Mouse (Mus musculus): ENCODE results near the gene Cers6. TPM values are rescaled to one million over a fixed set of nuclear protein-coding genes. Genes with fewer than 3 reads are reported as not detected.

The Cers6 gene
- polyA plus RNA-seq, 1 experiment from 2014 or later: 24.1 TPM

GRCm38 (mm10) chr2:68888094-68888705 lies 27.0 kb downstream of the Cers6 start:
- no peak overlapping the region for H3K4me3 ChIP-seq
- 85% methylated on average over 3 of the region's 3 CpGs for WGBS
- H3K27ac ChIP-seq: no peak overlapping the region
- peaks cover 21% of the 10 kb centered on the region for H3K4me1 ChIP-seq
- no peaks in the 10 kb centered on the region for H3K27me3 ChIP-seq (ENCODE audit: poor library complexity, severe bottlenecking)
- H3K36me3 ChIP-seq (replicated peaks): no peaks in the 10 kb centered on the region
- DNase-seq (ENCODE audit: extremely low spot score, low spot score): no peak
- no peaks in the 10 kb centered on the region for H3K9me3 ChIP-seq

- H3K4me1 ChIP-seq: peaks cover 21% of the 10 kb centered on the region
- no peaks in the 10 kb centered on the region for H3K9me3 ChIP-seq
- no peaks in the 10 kb centered on the region for H3K27me3 ChIP-seq (ENCODE audit: poor library complexity, severe bottlenecking)
- no peaks in the 10 kb centered on the region for H3K36me3 ChIP-seq (replicated peaks)
- WGBS: 97% methylated on average over 5 of the region's 5 CpGs
- H3K4me3 ChIP-seq: no peak overlapping the region
- no peak overlapping the region for H3K27ac ChIP-seq
- DNase-seq (ENCODE audit: extremely low spot score, low spot score): no peak
These were observed 28.5 kb downstream of the Cers6 start for GRCm38 (mm10) chr2:68889661-68890170.

DNA sequence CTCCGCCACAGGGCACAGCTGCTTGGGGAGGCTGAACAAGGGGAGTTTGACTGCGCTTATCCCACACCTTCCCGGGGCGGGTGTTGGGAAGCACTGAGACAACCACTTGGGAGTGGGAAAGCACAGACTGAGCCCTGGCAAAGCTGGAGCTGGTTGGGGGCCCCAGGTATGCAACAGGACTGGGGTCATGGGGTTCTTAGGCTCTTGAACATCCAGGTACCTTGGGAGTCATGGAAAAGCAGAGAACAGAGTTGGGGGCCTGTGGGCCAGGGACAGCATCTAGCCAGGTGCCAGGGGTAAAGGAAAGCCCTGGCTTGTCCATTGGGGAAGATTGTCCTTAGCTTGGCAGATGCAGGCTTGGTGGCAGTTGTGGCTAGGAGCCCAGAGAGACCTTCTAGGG lies 31.2 kb downstream of the Cers6 start:
- 0 out of 2 replicates have a peak, but pooled peaks cover 3% of the 10 kb centered on the region for H3K4me1 ChIP-seq
- H3K27me3 ChIP-seq (ENCODE audit: poor library complexity, severe bottlenecking): no peaks in the 10 kb centered on the region
- H3K9me3 ChIP-seq: no peaks in the 10 kb centered on the region
- 94% methylated on average over 4 of the region's 4 CpGs for WGBS
- no peaks in the 10 kb centered on the region for H3K36me3 ChIP-seq (replicated peaks)
- DNase-seq (ENCODE audit: extremely low spot score, low spot score): no peak
- no peak overlapping the region for H3K27ac ChIP-seq
- no peak overlapping the region for H3K4me3 ChIP-seq

- WGBS: 84% methylated on average over 10 of the region's 10 CpGs
These were observed 34.0 kb downstream of the Cers6 start for GRCm38 (mm10) chr2:68895044-68895764.

DNA sequence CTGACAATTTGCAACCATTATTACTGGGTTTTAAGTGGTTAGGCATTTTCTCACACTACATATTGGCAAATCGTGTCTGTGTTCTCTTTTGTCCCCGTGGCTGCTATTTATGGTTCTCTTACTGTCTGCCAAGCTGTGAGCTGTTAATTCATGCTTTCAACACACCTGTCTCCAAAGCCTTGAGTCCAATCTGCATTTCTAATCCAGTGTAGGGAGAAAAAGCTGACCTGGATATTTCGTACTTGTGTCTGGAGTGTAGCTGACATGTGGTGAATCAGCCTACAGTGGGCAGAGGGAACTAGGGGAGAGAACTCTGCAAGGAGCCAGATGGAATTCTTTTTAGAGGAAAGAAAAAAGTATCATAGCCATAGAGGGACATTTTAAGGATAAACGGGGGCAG lies 35.0 kb downstream of the Cers6 start:
- no peak for DNase-seq (ENCODE audit: extremely low spot score, low spot score)
- H3K36me3 ChIP-seq (replicated peaks): no peaks in the 10 kb centered on the region
- H3K4me3 ChIP-seq: no peak overlapping the region
- 90% methylated on average over 4 of the region's 4 CpGs for WGBS
- no peaks in the 10 kb centered on the region for H3K27me3 ChIP-seq (ENCODE audit: poor library complexity, severe bottlenecking)
- no peaks in the 10 kb centered on the region for H3K9me3 ChIP-seq
- H3K27ac ChIP-seq: no peak overlapping the region
- H3K4me1 ChIP-seq: no peaks in the 10 kb centered on the region

More at GRCm38 (mm10) chr2:68895044-68895764, 34.0 kb downstream of the Cers6 start:
- Histone ChIP-seq H3K9me3 (no peaks in the 10 kb centered on the region), H3K4me1 (no peaks in the 10 kb centered on the region), H3K27me3 (ENCODE audit: poor library complexity, severe bottlenecking) (no peaks in the 10 kb centered on the region), H3K4me3 (no peak overlapping the region), H3K36me3 (replicated peaks) (no peaks in the 10 kb centered on the region), H3K27ac (no peak overlapping the region)
- no peak for DNase-seq (ENCODE audit: extremely low spot score, low spot score)

DNA sequence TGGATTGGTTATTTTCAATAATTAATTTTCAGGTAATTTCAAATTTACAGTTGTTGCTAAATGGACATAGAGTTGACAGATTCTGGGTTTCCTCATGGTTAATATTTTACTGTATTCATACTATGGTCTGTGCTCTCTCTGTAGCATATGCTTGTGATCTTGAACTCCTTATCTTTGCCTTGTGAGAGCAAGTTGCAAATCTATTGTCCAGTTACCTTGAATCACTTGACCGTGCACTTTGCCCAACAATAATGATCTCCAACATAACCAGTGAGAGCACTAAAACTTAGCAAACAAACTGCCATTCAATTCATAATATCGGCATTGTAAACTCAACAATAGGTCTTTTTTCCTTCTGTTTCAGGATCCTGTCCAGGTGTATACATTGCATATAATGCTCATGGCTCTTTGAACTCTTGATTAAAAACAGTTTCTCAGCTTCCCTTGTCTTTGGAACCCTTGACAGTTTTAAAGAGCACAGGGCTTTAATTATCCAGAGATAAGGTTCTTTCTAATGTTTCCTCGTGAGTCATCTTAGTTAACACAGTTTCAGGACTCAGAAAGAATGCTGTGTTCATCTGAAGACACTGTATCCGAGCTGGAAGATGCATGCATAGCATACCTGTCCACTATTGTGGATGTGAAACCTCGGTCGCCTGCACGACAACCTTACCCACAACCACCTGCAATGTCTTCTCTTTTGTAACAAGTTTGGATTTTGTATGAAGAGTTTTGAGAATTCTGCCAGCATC lies 38.7 kb downstream of the Cers6 start:
- Histone ChIP-seq H3K27me3 (ENCODE audit: poor library complexity, severe bottlenecking) (no peaks in the 10 kb centered on the region), H3K36me3 (replicated peaks) (no peaks in the 10 kb centered on the region), H3K27ac (no peak overlapping the region), H3K4me3 (no peak overlapping the region), H3K9me3 (no peaks in the 10 kb centered on the region), H3K4me1 (no peaks in the 10 kb centered on the region)
- DNase-seq (ENCODE audit: extremely low spot score, low spot score): no peak
- 92% methylated on average over 7 of the region's 7 CpGs for WGBS

DNA sequence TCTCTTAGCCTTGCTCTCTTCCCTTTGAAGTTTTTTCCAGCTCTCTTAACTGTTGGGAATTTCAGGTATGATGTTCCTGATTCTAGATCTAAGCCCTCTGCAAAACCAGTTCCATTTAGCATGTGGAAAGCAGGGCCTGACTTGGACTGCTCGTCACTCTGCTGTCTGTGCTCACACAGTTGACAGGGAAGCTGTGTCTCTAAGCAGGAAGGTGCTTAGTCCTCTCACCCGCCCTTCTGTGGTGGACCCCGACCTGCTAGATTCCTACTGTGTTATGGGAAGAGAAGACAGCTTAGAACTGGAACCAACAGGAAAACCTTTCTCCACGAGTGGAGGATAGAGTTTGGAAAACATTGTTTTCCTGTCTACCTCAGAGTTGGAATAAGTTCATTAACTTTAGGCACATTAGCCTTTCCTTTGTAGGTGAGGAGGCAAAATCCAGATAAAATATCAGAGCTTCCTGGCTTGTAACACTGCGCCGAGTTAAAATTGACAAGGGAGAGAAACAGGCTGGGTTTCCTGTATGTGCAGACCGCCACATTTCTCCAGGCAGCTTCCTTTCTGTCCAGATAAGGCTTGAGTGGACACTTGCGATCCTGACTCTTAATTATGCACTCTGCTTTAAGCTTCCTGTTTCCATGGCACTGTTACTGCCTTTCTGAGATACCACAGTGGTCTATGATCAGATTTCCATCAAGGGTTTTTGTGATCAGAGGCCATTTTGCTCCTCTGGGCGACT lies 39.6 kb downstream of the Cers6 start:
- H3K36me3 ChIP-seq (replicated peaks): no peaks in the 10 kb centered on the region
- H3K27me3 ChIP-seq (ENCODE audit: poor library complexity, severe bottlenecking): no peaks in the 10 kb centered on the region
- no peak overlapping the region for H3K4me3 ChIP-seq
- WGBS: 87% methylated on average over 9 of the region's 9 CpGs
- H3K27ac ChIP-seq: no peak overlapping the region
- no peak for DNase-seq (ENCODE audit: extremely low spot score, low spot score)
- no peaks in the 10 kb centered on the region for H3K4me1 ChIP-seq
- H3K9me3 ChIP-seq: no peaks in the 10 kb centered on the region

GRCm38 (mm10) chr2:68901708-68902107 lies 40.5 kb downstream of the Cers6 start:
- peaks cover 2% of the 10 kb centered on the region; the same call in 1 of the 2 replicates for H3K36me3 ChIP-seq (replicated peaks)
- no peaks in the 10 kb centered on the region for H3K9me3 ChIP-seq
- no peak for DNase-seq (ENCODE audit: extremely low spot score, low spot score)
- WGBS: 93% methylated on average over 2 of the region's 2 CpGs
- H3K4me3 ChIP-seq: no peak overlapping the region
- no peak overlapping the region for H3K27ac ChIP-seq
- no peaks in the 10 kb centered on the region for H3K4me1 ChIP-seq
- H3K27me3 ChIP-seq (ENCODE audit: poor library complexity, severe bottlenecking): no peaks in the 10 kb centered on the region

DNA sequence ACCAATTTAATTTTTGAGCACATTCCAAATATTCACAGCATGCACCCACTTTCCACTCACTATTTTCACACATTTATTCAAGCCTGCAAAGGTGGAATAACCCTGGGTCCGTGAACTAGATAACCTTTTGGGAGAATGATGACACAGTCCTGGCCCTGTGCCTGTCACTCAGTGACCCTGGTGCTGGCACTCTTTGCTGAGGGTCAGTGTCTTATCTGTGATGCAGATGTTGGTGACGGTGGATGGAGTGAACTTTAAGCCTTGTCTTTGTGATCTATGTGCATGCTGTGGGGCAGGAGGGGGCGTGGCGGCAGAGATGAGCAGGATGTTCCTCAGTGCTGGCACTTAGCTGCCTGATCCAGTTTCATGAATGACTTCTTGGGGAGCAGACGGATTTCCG lies 41.3 kb downstream of the Cers6 start:
- WGBS: 87% methylated on average over 6 of the region's 6 CpGs
- no peaks in the 10 kb centered on the region for H3K9me3 ChIP-seq
- H3K36me3 ChIP-seq (replicated peaks): peaks cover 2% of the 10 kb centered on the region; the same call in 1 of the 2 replicates
- H3K27me3 ChIP-seq (ENCODE audit: poor library complexity, severe bottlenecking): no peaks in the 10 kb centered on the region
- no peak for DNase-seq (ENCODE audit: extremely low spot score, low spot score)
- H3K4me3 ChIP-seq: no peak overlapping the region
- H3K4me1 ChIP-seq: no peaks in the 10 kb centered on the region
- H3K27ac ChIP-seq: no peak overlapping the region

DNA sequence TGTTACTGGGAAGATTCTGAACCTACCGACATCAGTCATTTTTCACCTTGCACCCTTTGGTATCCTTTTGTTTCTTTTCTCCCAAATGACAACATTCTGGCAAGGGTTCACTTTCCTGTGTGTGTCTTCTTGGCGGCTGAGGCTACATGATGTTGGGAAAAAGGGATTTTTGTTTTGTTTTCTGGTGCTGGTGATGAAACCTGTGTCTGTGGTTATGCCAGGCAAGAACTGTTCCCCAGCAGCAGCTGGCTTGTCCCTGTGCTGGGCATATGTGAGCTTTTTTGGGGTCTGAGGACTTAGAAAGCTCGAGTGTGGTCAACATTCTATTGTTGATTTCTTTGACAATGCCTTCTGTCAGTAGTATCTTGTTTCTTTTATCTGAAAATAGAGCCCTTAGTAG lies 45.7 kb downstream of the Cers6 start:
- Histone ChIP-seq H3K4me3 (no peak overlapping the region), H3K4me1 (no peaks in the 10 kb centered on the region), H3K27me3 (ENCODE audit: poor library complexity, severe bottlenecking) (no peaks in the 10 kb centered on the region), H3K27ac (no peak overlapping the region), H3K36me3 (replicated peaks) (peaks cover 2% of the 10 kb centered on the region; the same call in 1 of the 2 replicates), H3K9me3 (no peaks in the 10 kb centered on the region)
- no peak for DNase-seq (ENCODE audit: extremely low spot score, low spot score)
- 90% methylated on average over 3 of the region's 3 CpGs for WGBS

GRCm38 (mm10) chr2:68907721-68908463 lies 46.7 kb downstream of the Cers6 start:
- Histone ChIP-seq H3K36me3 (replicated peaks) (peaks cover 2% of the 10 kb centered on the region; the same call in 1 of the 2 replicates), H3K4me1 (no peaks in the 10 kb centered on the region), H3K9me3 (no peaks in the 10 kb centered on the region), H3K4me3 (no peak overlapping the region), H3K27ac (no peak overlapping the region), H3K27me3 (ENCODE audit: poor library complexity, severe bottlenecking) (no peaks in the 10 kb centered on the region)
- 94% methylated on average over 11 of the region's 11 CpGs for WGBS
- DNase-seq (ENCODE audit: extremely low spot score, low spot score): no peak

GRCm38 (mm10) chr2:68910727-68911126 lies 49.5 kb downstream of the Cers6 start:
- H3K9me3 ChIP-seq: no peaks in the 10 kb centered on the region
- DNase-seq (ENCODE audit: extremely low spot score, low spot score): no peak
- peaks cover 2% of the 10 kb centered on the region; the same call in 1 of the 2 replicates for H3K36me3 ChIP-seq (replicated peaks)
- H3K4me1 ChIP-seq: no peaks in the 10 kb centered on the region
- WGBS: 87% methylated on average over 7 of the region's 7 CpGs
- no peak overlapping the region for H3K27ac ChIP-seq
- no peak overlapping the region for H3K4me3 ChIP-seq
- H3K27me3 ChIP-seq (ENCODE audit: poor library complexity, severe bottlenecking): no peaks in the 10 kb centered on the region

All from forebrain, embryonic 10.5 days (tissue).